Mouse (Mus musculus) heart, postnatal 0 days (tissue): ENCODE measurements around the gene Psma5.

Experiments used
- CTCF ChIP-seq: IDR thresholded peaks from 2 replicates; pipeline ENCODE4 v1.5.1; 2016; ENCODE audit warnings: antibody characterized with exemption, control low read depth, low read depth
- EP300 ChIP-seq: IDR thresholded peaks from 2 replicates; pipeline ENCODE4 v1.6.1; 2016; ENCODE audit warnings: antibody characterized with exemption, low read depth

DNA sequence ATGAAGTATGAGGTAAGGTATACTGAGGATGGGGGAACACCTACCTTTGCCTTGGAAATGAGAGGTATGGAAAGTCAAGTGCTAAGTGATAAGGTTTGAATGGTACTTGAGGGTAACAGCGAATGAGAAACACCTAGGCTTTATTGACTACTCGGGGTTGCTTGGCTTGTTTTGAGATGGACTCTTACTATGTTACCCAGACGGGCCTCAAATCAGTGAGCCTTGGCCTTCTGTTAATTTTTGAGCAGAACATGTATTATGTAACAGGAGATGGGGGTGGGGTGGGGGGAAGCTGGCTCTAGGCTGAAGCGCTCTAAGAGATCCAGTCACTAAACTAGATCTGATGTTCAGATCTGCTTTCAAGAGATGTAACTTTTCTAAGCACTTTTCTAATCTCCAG is 25.1 kb upstream of the Psma5 start:
- TF ChIP-seq CTCF (no peak), EP300 (no peak)
